In the genomic region with DNA sequence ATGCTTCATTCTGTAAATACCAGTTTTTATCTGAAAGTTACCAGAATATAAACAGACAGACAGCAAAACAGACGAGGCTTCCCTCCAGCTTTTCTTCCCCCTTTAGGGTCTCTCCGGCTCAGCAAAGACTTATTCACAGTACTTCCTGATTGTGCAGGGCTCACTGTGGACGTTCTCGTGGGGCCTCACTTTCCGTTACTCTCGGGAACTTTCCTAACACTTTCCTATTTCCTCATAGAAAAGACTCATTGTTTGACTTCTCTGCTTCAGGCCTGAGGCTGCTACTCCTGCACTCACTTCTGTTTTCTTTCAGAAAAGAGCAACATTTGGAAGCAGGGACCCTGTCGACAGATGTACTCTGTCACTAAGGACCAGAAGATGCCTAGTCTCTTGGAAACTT, we compare ENCODE assay signal across 13 mouse cellular contexts.
DNase-seq lines count a peak whose midpoint lies in the region; ATAC-seq and TF ChIP-seq lines count a peak whose summit lies in the region.
"Had no signal": no experiment of that assay in that cellular context is flagged by ENCODE, and none has a peak within 500 bp of the region (broad histone marks: within the 10 kb centered on the region; RNA-seq: fewer than 3 reads in every experiment).

No protein-coding gene starts in this region.

- no peak for TF ChIP-seq CTCF in lung, postnatal 0 days (IDR thresholded peaks at IDR 0.05)
- no peak for TF ChIP-seq CTCF in lung, adult 2 months (IDR thresholded peaks at IDR 0.05; ENCODE audit: insufficient read depth, low read length)
- TF ChIP-seq CTCF in stomach, postnatal 0 days (IDR thresholded peaks at IDR 0.05; ENCODE audit: low read depth) = no peak

- no peak overlapping the region for H3K9ac ChIP-seq in lung, postnatal 0 days (replicated peaks; ENCODE audit: low read depth)
- no peak overlapping the region for H3K9ac ChIP-seq in stomach, postnatal 0 days (ENCODE audit: low read length)
- H3K9ac ChIP-seq: forebrain, embryonic 13.5 days; liver, embryonic 14.5 days had no signal

- TF ChIP-seq EP300 in lung, postnatal 0 days (IDR thresholded peaks at IDR 0.05) = no peak
- no peak for TF ChIP-seq EP300 in stomach, postnatal 0 days (optimal IDR thresholded peaks at IDR 0.05)

- no peaks in the 10 kb centered on the region for H3K36me3 ChIP-seq in lung, postnatal 0 days (ENCODE audit: insufficient read depth, low read length)
- no peaks in the 10 kb centered on the region for H3K36me3 ChIP-seq in stomach, postnatal 0 days (ENCODE audit: control insufficient read depth, insufficient read depth, low read length)

- no peaks in the 10 kb centered on the region for H3K9me3 ChIP-seq in lung, postnatal 0 days (ENCODE audit: low read length)
- H3K9me3 ChIP-seq in stomach, postnatal 0 days (ENCODE audit: control insufficient read depth, low read length) = no peaks in the 10 kb centered on the region
- H3K9me3 ChIP-seq: forebrain, embryonic 13.5 days had no signal

- TF ChIP-seq POLR2A in lung, adult 2 months (IDR thresholded peaks at IDR 0.05; ENCODE audit: borderline replicate concordance, extremely low read depth, low read depth, low read length) = no peak

- no peak overlapping the region for H3K4me2 ChIP-seq in lung, postnatal 0 days (replicated peaks; ENCODE audit: low read depth, low read length)
- H3K4me2 ChIP-seq in stomach, postnatal 0 days (replicated peaks; ENCODE audit: low read depth) = no peak overlapping the region
- H3K4me2 ChIP-seq: forebrain, embryonic 13.5 days had no signal

- DNase-seq in heart, adult 18-20 months = peak; percentile 25 to 26
- no peak for DNase-seq in heart, postnatal 4 days
- DNase-seq in lung, postnatal 0 days (ENCODE audit: low spot score) = peak; percentile 49
- no peak for DNase-seq in lung, adult 2 months
- DNase-seq in stomach, postnatal 0 days (ENCODE audit: low spot score) = no peak
- DNase-seq in thymus, adult 18-20 months = no peak
- DNase-seq in frontal cortex, adult 2 months (ENCODE audit: extremely low spot score in 1 of 2, low spot score in 1 of 2) = no peak
- DNase-seq: adrenal gland, postnatal 14 days; cerebellum, postnatal 14 days had no signal

- no peaks in the 10 kb centered on the region for H3K4me1 ChIP-seq in lung, postnatal 0 days (ENCODE audit: insufficient read depth, low read depth, low read length)
- H3K4me1 ChIP-seq in lung, adult 2 months (ENCODE audit: control insufficient read depth, insufficient read depth, low read length) = no peaks in the 10 kb centered on the region; the same call in 1 of the 2 replicates
- H3K4me1 ChIP-seq in stomach, postnatal 0 days (replicated peaks; ENCODE audit: control insufficient read depth, insufficient read depth) = no peaks in the 10 kb centered on the region

- no peaks in the 10 kb centered on the region for H3K27me3 ChIP-seq in lung, postnatal 0 days (replicated peaks; ENCODE audit: insufficient read depth, low read length)
- H3K27me3 ChIP-seq in stomach, postnatal 0 days (ENCODE audit: control insufficient read depth, insufficient read depth, low read length) = no peaks in the 10 kb centered on the region
- H3K27me3 ChIP-seq: forebrain, embryonic 13.5 days had no signal

- 5% methylated on average over 7 of the region's 7 CpGs for WGBS in lung, postnatal 0 days
- 14% methylated on average over 7 of the region's 7 CpGs for WGBS in lung, adult 2 months
- whole genome bisulfite sequencing in stomach, postnatal 0 days = 20% methylated on average over 7 of the region's 7 CpGs

- ATAC-seq in lung, postnatal 0 days = 0 out of 2 replicates have a peak, but pooled peaks have one; percentile 14
- ATAC-seq in hematopoietic stem cell, adult 5-6 weeks (replicated peaks in 1 of 2; ENCODE audit: insufficient read depth in 1 of 2, low FRiP score in 2 of 2, low TSS enrichment in 1 of 2, low read depth in 1 of 2, poor library complexity in 2 of 2, severe bottlenecking in 2 of 2) = peak; percentile 32 to 86; a peak in 2 of 4 replicates
- no peak for ATAC-seq in stomach, postnatal 0 days (ENCODE audit: low FRiP score, low TSS enrichment)
- ATAC-seq: forebrain, embryonic 13.5 days had no signal

- H3K27ac ChIP-seq in lung, postnatal 0 days (ENCODE audit: low read length) = no peak overlapping the region
- H3K27ac ChIP-seq in stomach, postnatal 0 days (replicated peaks) = peak overlapping the region; percentile 31; the same call in 1 of the 2 replicates
- H3K27ac ChIP-seq: forebrain, embryonic 13.5 days; layer of hippocampus, adult 2 months; liver, embryonic 14.5 days had no signal

- no peak overlapping the region for H3K4me3 ChIP-seq in lung, postnatal 0 days (ENCODE audit: low read depth, low read length)
- no peak overlapping the region for H3K4me3 ChIP-seq in lung, adult 2 months (replicated peaks; ENCODE audit: extremely low read depth, low read depth, low read length)
- H3K4me3 ChIP-seq in stomach, postnatal 0 days (ENCODE audit: low read depth, low read length) = no peak overlapping the region
- H3K4me3 ChIP-seq: forebrain, embryonic 13.5 days; layer of hippocampus, adult 2 months had no signal

Comparison
In these comparisons a context has a peak if more than half of its experiments do, and no peak if none do; other contexts are left out.
1. DNase-seq: peak in heart, adult 18-20 months (2 of 2) and lung, postnatal 0 days (single experiment); none in heart, postnatal 4 days (single experiment), lung, adult 2 months (single experiment), stomach, postnatal 0 days (single experiment), thymus, adult 18-20 months (0 of 2) and frontal cortex, adult 2 months (0 of 2).